Mouse (Mus musculus) right cerebral cortex, adult 2 months (tissue): Measurements from ENCODE around the gene Krba1.
A peak's percentile ranks its signal among the peaks of the same experiment; 100 is the strongest.

Source experiments
- DNase-seq, 2 experiments: peaks; one replicate each; pipeline ENCODE4 v3.0.0; 2021 to 2022; ENCODE audit warnings: low spot score in 2 of 2

Krba1 gene

DNA sequence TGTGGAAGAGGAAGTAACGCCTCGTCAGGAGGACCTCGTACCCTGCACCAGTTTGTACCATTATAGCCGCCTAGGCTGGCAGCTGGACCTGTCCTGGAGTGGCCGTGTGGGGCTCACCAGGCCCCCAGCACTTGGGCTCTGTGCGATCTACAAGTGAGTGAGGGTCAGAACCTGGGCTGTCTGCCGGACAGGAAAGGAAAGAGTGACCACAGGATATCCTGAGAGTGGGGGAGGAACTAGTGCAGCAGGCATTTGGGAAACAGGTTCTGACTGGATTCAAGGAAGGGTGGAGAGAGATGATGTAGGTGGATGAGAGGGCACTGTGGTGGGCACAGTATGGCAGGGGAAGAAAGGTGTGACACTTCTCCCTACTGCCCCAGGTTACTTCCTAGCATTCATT lies 53.1 kb downstream of the Krba1 start:
- DNase-seq: no peak

DNA sequence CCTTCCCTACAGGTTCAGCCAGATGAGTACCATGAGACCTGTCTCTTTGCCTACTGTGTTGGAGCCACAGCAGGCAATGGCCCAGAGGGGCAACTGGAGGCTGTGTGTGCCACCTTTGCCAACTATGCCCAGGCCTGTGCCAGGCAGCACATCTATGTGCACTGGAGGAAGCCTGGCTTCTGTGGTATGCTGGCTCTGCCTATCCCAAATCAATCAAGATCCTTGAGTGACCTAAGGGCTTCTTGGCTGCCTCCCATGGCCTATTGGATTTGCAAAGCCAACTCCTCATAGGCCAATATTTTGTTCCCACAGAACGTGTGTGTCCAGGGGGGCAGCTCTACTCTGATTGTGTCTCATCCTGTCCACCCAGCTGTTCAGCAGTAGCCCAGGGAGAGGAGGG lies 56.8 kb downstream of the Krba1 start:
- DNase-seq: no peak

DNA sequence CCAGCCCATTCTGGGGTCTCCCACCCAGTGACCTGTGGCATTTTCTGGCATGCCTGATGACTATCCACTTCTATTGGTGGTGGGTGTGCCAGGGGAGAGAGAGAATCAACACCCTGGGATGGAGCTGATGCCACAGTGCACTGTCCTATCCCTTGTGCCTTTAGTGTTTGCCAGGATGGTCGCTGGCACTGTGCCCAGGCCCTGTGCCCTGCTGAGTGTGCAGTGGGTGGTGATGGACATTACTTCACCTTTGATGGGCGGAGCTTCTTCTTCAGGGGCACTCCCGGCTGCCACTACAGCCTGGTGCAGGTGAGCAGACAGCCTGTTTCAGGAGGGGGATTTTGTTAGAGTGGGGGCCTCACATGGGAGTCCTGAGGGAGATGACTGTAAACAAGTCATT lies 57.4 kb downstream of the Krba1 start:
- DNase-seq: no peak

DNA sequence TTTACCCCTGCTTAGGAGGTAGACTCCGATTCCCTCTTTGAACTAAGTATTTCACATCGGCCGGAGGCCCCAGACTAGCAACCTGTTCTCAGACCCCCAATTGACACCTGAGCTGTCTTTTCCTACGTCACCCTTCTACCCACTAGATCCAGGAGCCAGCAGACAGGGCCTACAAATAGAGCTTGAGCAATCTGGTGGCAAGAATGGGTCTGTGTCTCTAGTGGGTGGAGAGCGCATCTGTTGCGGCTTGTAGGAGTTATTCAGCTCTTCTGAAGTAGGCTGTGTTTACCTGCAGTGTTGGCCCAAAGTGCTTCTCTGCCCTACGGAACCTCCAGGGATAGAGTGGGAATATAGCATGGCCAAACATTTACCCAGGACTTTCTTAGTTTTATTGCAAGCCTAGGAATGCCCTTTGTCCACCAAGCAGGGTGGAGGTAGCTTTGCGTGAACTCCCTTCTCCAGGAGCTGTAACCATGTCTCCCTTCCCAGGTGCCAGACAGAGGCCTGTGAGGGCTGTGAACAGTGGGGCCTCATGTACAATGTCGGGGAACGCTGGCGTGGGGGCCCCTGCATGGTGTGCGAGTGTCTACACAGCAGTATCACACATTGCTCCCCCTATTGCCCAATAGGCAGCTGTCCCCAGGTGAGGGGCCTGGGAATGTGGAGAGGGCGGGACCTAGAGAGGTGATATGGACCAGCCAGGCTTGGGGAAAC lies 69.7 kb downstream of the Krba1 start:
- DNase-seq: peak; percentile 55 to 73

DNA sequence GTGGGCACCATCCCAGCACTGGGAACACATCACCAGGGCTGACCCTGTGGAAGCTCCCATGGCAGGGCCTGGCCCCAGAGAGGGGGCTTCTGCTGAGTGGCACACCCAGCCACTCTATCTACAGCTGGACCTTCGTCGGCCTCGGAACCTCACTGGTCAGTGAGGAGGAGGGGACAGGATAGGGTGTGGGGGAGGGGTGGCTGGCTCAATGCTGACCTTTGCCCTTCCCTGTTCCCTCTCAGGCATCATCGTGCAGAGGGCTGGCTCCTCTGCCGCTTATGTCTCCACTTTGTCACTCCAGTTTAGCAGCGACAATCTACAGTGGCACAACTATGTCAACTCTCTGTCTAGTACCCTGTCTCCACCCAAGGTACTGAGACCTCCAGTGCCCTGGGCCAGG lies 71.3 kb downstream of the Krba1 start:
- no peak for DNase-seq

DNA sequence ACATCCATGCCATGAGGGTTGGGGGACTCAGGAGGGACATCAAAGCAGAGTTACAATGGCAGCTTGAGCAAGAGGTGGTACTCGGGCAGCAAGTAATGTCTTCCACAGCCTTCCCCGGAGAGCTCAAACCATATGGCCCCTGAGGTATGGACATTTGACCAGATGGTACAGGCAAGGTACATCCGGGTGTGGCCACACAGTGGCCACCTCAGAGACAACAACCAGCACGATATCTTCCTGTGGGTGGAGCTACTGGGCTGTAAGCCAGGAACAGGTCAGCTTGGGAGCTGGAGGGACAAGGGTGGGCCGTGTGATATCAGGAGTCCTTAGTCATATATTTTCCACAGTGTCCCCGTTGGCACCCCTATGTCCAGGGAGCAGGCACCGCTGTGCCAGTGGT lies 72.1 kb downstream of the Krba1 start:
- DNase-seq: no peak
